Comparison of ENCODE assay signal across 9 mouse cellular contexts in genomic region chr17:32036509-32037438, GRCm38 (mm10). TPM values are rescaled to one million over a fixed set of nuclear protein-coding genes. Genes with fewer than 3 reads are reported as not detected.
DNase-seq lines count a peak whose midpoint lies in the region; ATAC-seq and TF ChIP-seq lines count a peak whose summit lies in the region.
"Had no signal": no experiment of that assay in that cellular context is flagged by ENCODE, and none has a peak within 500 bp of the region (broad histone marks: within the 10 kb centered on the region; RNA-seq: fewer than 3 reads in every experiment).

No protein-coding gene starts in this region.

- peak overlapping the region; percentile 46 for H3ac ChIP-seq in myocyte (ENCODE audit: control insufficient read depth, insufficient read length)

- H3K9ac ChIP-seq in intestine, embryonic 16.5 days (ENCODE audit: low read depth, low read length): peak overlapping the region; percentile 89

- peak; percentile 71 for ATAC-seq in intestine, embryonic 16.5 days

- H3K4me1 ChIP-seq in embryonic facial prominence, embryonic 10.5 days: peaks cover 23% of the 10 kb centered on the region
- peaks cover 19% of the 10 kb centered on the region for H3K4me1 ChIP-seq in intestine, embryonic 16.5 days (ENCODE audit: control insufficient read depth, insufficient read depth, low read length)

- peaks cover 54% of the 10 kb centered on the region for H3K79me2 ChIP-seq in myocyte (ENCODE audit: control insufficient read depth, insufficient read depth)

- H3K27ac ChIP-seq in gastrocnemius, adult 2 months: peak overlapping the region; percentile 88
- peak overlapping the region; percentile 89 for H3K27ac ChIP-seq in embryonic facial prominence, embryonic 10.5 days (replicated peaks)
- peak overlapping the region; percentile 77 for H3K27ac ChIP-seq in intestine, embryonic 16.5 days (ENCODE audit: low read length)

- WGBS in embryonic facial prominence, embryonic 10.5 days: under 1% methylated on average over 46 of the region's 46 CpGs
- under 1% methylated on average over 46 of the region's 46 CpGs for WGBS in intestine, embryonic 16.5 days

- intact Hi-C loops in gastrocnemius, adult 2 months (cut with DNase I): loop anchor here (5.0 kb wide), 1 partner anchor 171 kb away; no protein-coding TSS in a partner anchor

- no peaks in the 10 kb centered on the region for H3K9me3 ChIP-seq in embryonic facial prominence, embryonic 10.5 days
- no peaks in the 10 kb centered on the region for H3K9me3 ChIP-seq in intestine, embryonic 16.5 days (ENCODE audit: control insufficient read depth, low read length)

- H3K4me2 ChIP-seq in intestine, embryonic 16.5 days (ENCODE audit: low read depth, low read length): peak overlapping the region; percentile 97
- peak overlapping the region; percentile 99 for H3K4me2 ChIP-seq in myocyte (ENCODE audit: low read depth)

- peak overlapping the region; percentile 92 for H3K4me3 ChIP-seq in gastrocnemius, adult 2 months
- peak overlapping the region; percentile 75 for H3K4me3 ChIP-seq in embryonic facial prominence, embryonic 10.5 days
- peak overlapping the region; percentile 97 for H3K4me3 ChIP-seq in intestine, embryonic 16.5 days (ENCODE audit: low read length)
- H3K4me3 ChIP-seq in myocyte: peak overlapping the region; percentile 91

- no peaks in the 10 kb centered on the region for H3K27me3 ChIP-seq in embryonic facial prominence, embryonic 10.5 days (replicated peaks; ENCODE audit: low read depth, poor library complexity, severe bottlenecking)
- H3K27me3 ChIP-seq in intestine, embryonic 16.5 days (replicated peaks; ENCODE audit: control insufficient read depth, insufficient read depth, low read length): no peaks in the 10 kb centered on the region
- no peaks in the 10 kb centered on the region for H3K27me3 ChIP-seq in myocyte (ENCODE audit: control insufficient read depth, insufficient read depth, insufficient read length)

- no peak for TF ChIP-seq CTCF in gastrocnemius, adult 2 months (IDR thresholded peaks at IDR 0.05)

- no peak for DNase-seq in gastrocnemius, adult 2 months
- DNase-seq in gastrocnemius, adult 8-10 months (ENCODE audit: low spot score in 2 of 2): no peak
- peak; percentile 37 for DNase-seq in CD4-positive, CD25-positive, alpha-beta regulatory T cell, adult 2 months (ENCODE audit: low read depth, low spot score)
- DNase-seq in embryonic facial prominence, embryonic 10.5 days (ENCODE audit: low spot score): peak; percentile 54
- no peak for DNase-seq in ovary, postnatal 36 days (ENCODE audit: low spot score)
- DNase-seq in frontal cortex, postnatal 36 days (ENCODE audit: low spot score in 2 of 2): no peak

- no peak for TF ChIP-seq POLR2A in myocyte (IDR thresholded peaks at IDR 0.05; ENCODE audit: insufficient read length, low read depth)

- peaks cover 27% of the 10 kb centered on the region for H3K36me3 ChIP-seq in embryonic facial prominence, embryonic 10.5 days (replicated peaks)
- no peaks in the 10 kb centered on the region for H3K36me3 ChIP-seq in intestine, embryonic 16.5 days (ENCODE audit: control insufficient read depth, insufficient read depth, low read length)
- no peaks in the 10 kb centered on the region for H3K36me3 ChIP-seq in myocyte (ENCODE audit: control insufficient read depth, insufficient read depth)

TF ChIP-seq in myocyte, 11 proteins besides CTCF, POLR2A, EP300 and RAD21:
- no peak for TF ChIP-seq POLR2AphosphoS2 (IDR thresholded peaks at IDR 0.05; ENCODE audit: insufficient read length, low read depth)
- no peak for TF ChIP-seq MYOD1 (IDR thresholded peaks at IDR 0.05; ENCODE audit: control insufficient read depth in 1 of 3, insufficient read length in 2 of 3, low read depth in 2 of 3)
- no peak for TF ChIP-seq CEBPB (IDR thresholded peaks at IDR 0.05; ENCODE audit: insufficient read depth, poor library complexity, severe bottlenecking)
- no peak for TF ChIP-seq SRF (IDR thresholded peaks at IDR 0.05; ENCODE audit: control insufficient read depth, insufficient read length, low read depth)
- no peak for TF ChIP-seq TCF3 (IDR thresholded peaks at IDR 0.05; ENCODE audit: insufficient read length, low read depth)
- TF ChIP-seq TCF12 (IDR thresholded peaks at IDR 0.05; ENCODE audit: insufficient read depth, poor library complexity, severe bottlenecking): no peak
- TF ChIP-seq MAX (IDR thresholded peaks at IDR 0.05; ENCODE audit: low read depth): no peak

RNA-seq across cellular contexts. Expression of gene Hsf2bp, which starts 0.6 kb away (rescaled TPM):
- 1 to 10 TPM in 1 of 2 experiments, under 1 TPM in 1; 0.46 to 1.5 TPM for total RNA-seq in gastrocnemius, adult 2 months (2021)
- under 1 TPM; 0.82 to 0.99 (median 0.93) TPM for total RNA-seq in gastrocnemius, adult 8-10 months (2022)
- polyA plus RNA-seq in embryonic facial prominence, embryonic 10.5 days (2016; fragmentation: Nextera tagmentation; extraction: Ambion mirVana): 0.44 and 0.54 TPM in 2 replicates
- 0.15 and 0.53 TPM in 2 replicates for polyA plus RNA-seq in intestine, embryonic 16.5 days (2015; fragmentation: Nextera tagmentation; extraction: Ambion mirVana)
- polyA plus RNA-seq in myocyte (2012; fragmentation: generic; extraction: Trizol): 4.9 TPM
- total RNA-seq: neutrophil, adult 5-6 weeks had no signal

RNA-seq across cellular contexts. Expression of gene Rrp1b, which starts 0.9 kb away (rescaled TPM):
- 1 to 10 TPM; 7.0 to 9.3 TPM for total RNA-seq in gastrocnemius, adult 2 months (2021)
- 10 to 100 TPM in 1 of 4 experiments, 1 to 10 TPM in 3; 5.1 to 10.5 (median 7.5) TPM for total RNA-seq in gastrocnemius, adult 8-10 months (2022)
- polyA plus RNA-seq in embryonic facial prominence, embryonic 10.5 days (2016; fragmentation: Nextera tagmentation; extraction: Ambion mirVana): 109 and 122 TPM in 2 replicates
- polyA plus RNA-seq in intestine, embryonic 16.5 days (2015; fragmentation: Nextera tagmentation; extraction: Ambion mirVana): 41.2 and 49.5 TPM in 2 replicates
- polyA plus RNA-seq in myocyte (2012; fragmentation: generic; extraction: Trizol): 13.1 TPM

Comparison
In these comparisons a context has a peak if more than half of its experiments do, and no peak if none do; other contexts are left out.
1. DNase-seq: peak in CD4-positive, CD25-positive, alpha-beta regulatory T cell, adult 2 months (single experiment) and embryonic facial prominence, embryonic 10.5 days (single experiment); none in gastrocnemius, adult 2 months (single experiment), gastrocnemius, adult 8-10 months (0 of 2), ovary, postnatal 36 days (single experiment) and frontal cortex, postnatal 36 days (0 of 2).
2. Peak in every context shown above with its lines, with median percentiles within 50 percentile points of each other: H3K27ac ChIP-seq and H3K4me3 ChIP-seq.